Mouse (Mus musculus) liver, embryonic 15.5 days (tissue): ENCODE measurements around the gene Zfp36l2. TPM values are rescaled to one million over a fixed set of nuclear protein-coding genes. Genes with fewer than 3 reads are reported as not detected.

Experiments used
- ATAC-seq: fragments of 200-750 bp; cut with Nextera tagmentation; 2 replicates; pipeline ENCODE4 v1.8.0; 2017; ENCODE audit warnings: moderate number of reproducible peaks, mild to moderate bottlenecking, moderate library complexity; ENCODE audit not compliant: insufficient read depth
- H3K27ac ChIP-seq: fragments of 300-500 bp; sonication (generic); replicated peaks from 2 replicates; pipeline ENCODE4 v1.5.1; 2015; ENCODE audit warnings: mild to moderate bottlenecking, inconsistent platforms
- H3K27me3 ChIP-seq: fragments of 300-500 bp; sonication (generic); 2 replicates; pipeline ENCODE4 v1.6.1; 2015; ENCODE audit warnings: mild to moderate bottlenecking, inconsistent platforms
- H3K36me3 ChIP-seq: fragments of 300-500 bp; sonication (generic); replicated peaks from 2 replicates; pipeline ENCODE4 v1.6.1; 2015; ENCODE audit warnings: moderate library complexity, mild to moderate bottlenecking, inconsistent platforms
- H3K4me1 ChIP-seq: fragments of 300-500 bp; sonication (generic); replicated peaks from 2 replicates; pipeline ENCODE4 v1.6.1; 2015; ENCODE audit warnings: inconsistent platforms
- H3K4me2 ChIP-seq: fragments of 300-500 bp; sonication (generic); 2 replicates; pipeline ENCODE4 v1.6.1; 2015; ENCODE audit warnings: moderate library complexity, mild to moderate bottlenecking, inconsistent platforms
- H3K4me3 ChIP-seq: fragments of 300-500 bp; sonication (generic); replicated peaks from 2 replicates; pipeline ENCODE4 v1.5.1; 2015; ENCODE audit warnings: mild to moderate bottlenecking, inconsistent platforms
- H3K9ac ChIP-seq: fragments of 300-500 bp; sonication (generic); 2 replicates; pipeline ENCODE4 v1.6.1; 2015; ENCODE audit warnings: moderate library complexity, mild to moderate bottlenecking, inconsistent platforms
- H3K9me3 ChIP-seq: fragments of 300-500 bp; sonication (generic); replicated peaks from 2 replicates; pipeline ENCODE4 v1.6.1; 2016; ENCODE audit warnings: inconsistent platforms
- WGBS: fragments of 180-500 bp; shearing (Covaris S2); methylation state at CpG from one replicate; pipeline ENCODE4 v1.1.7; 2015; ENCODE audit warnings: mixed read lengths; ENCODE audit not compliant: insufficient replicate concordance; 5-methylcytosine and 5-hydroxymethylcytosine counted together
- polyA plus RNA-seq: library from polyadenylated mRNA; unstranded; fragments of >200 nt; fragmentation: Nextera tagmentation; extraction: Ambion mirVana; gene quantifications from 2 replicates; pipeline ENCODE4 v1.2.1, GENCODE M21; 2015

The Zfp36l2 gene
- polyA plus RNA-seq, 1 experiment from 2014 or later: 7.4 TPM

DNA sequence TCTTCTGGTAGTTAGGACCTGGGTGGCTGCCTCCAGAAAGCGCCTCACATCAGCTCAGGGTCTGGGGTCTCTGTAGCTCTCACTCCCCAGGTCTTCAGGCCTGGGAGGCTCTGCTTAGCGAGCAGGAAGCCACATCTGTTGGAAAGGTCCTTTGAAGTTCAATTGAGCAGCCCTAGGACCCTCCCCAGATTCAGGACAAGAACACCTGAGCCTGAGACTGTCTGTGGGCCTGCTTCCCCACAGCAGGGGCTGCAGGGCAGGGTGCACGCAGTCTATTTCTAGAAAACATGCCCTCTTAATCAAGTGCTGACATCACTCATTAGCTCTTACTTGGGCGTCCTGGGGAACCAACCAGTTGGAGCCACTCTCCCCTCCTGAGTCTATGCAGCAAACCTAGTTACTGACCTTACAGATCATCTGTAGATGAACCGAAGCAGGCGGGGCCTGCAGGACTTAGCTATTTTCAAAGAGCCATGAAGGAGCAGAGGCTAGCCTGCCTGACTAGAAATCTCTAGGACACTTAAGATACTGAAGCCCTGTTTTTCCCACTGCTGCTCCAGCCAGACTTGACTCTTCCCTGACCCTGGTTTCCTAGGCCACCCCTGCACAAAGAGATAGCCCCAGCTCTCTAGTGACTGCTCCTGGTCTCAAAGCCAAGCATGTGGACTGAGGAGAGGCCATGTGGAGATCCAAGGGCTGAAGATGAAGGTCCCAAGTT, 29.8 kb downstream of the Zfp36l2 start:
- Histone ChIP-seq H3K4me2 (no peak overlapping the region), H3K27me3 (no peaks in the 10 kb centered on the region), H3K9ac (no peak overlapping the region), H3K9me3 (no peaks in the 10 kb centered on the region), H3K4me1 (peaks cover 92% of the 10 kb centered on the region), H3K36me3 (no peaks in the 10 kb centered on the region), H3K27ac (peak overlapping the region; percentile 75), H3K4me3 (no peak overlapping the region)
- ATAC-seq: no peak
- WGBS: 65% methylated on average over 6 of the region's 6 CpGs

DNA sequence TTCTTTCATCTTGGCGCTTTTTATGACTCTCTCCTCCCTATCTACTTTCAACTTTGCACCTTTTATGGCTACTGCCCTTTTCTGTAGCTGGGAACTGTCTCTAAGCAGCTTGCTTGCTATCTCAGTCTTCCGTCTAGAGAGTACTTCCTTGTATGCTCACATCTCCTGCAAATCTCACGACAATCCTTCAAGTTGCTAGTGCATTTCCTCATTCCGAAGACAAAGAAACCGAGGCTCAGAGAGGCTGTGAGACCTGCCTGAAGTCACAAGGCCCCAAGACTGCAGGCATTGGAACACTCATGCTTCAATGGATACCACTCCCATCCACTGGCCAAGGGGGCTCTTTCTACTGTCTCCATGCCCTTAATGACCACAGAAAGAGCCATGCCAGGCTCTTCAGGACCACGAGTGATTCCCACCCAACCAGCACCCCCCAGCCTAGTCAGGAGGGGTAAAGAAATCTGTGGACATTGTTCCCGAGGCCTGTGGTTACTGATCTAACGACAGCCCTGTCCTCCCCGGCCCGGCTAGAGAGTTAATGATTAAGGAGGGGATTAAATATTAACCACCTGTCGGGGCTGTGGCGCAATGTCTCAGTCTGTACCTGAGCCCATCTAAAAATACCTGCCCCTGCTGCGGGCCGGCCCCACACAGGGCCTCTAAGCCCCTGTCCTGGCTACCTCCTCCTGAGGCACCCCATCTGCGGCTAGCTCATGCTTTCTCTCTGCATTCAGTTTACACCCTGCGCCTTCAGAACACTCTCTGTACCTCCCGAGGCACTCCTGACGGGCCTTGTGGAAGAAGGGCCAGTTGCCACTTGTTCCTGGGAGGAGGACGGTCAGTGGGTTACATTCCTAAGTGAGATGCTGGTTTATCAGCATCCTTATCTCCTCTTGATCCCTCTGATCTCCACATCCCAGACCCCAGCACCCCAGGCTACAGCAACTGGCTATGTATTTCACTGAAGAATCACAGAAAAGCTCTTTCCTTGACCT, 30.7 kb downstream of the Zfp36l2 start:
- Histone ChIP-seq H3K27me3 (no peaks in the 10 kb centered on the region), H3K9ac (0 out of 2 replicates have a peak overlapping the region, but pooled peaks have one; percentile 12), H3K36me3 (no peaks in the 10 kb centered on the region), H3K9me3 (no peaks in the 10 kb centered on the region), H3K4me3 (no peak overlapping the region), H3K4me1 (peaks cover 92% of the 10 kb centered on the region), H3K4me2 (no peak overlapping the region), H3K27ac (peak overlapping the region; percentile 75)
- 44% methylated on average over 19 of the region's 19 CpGs for WGBS
- peak; percentile 27 for ATAC-seq

DNA sequence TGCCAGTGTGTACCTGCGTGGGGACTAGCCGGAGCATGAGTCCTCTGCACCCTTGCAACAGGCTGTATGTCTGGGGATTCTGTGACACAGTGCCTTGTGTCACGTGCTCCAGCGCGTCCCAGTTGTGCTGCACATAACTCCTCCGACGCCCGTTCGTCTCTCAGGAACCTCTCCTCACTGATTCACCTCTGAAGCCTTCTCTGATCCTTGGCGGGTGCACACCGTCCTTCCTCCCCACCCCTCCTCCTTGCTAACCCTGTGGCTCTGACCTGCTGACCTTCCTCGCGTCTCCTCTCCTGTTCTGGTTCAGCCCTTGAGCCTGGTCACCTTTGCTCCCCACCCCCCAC, 31.5 kb downstream of the Zfp36l2 start:
- H3K27ac ChIP-seq: peak overlapping the region; percentile 75
- no peak overlapping the region for H3K4me3 ChIP-seq
- peaks cover 92% of the 10 kb centered on the region for H3K4me1 ChIP-seq
- H3K4me2 ChIP-seq: no peak overlapping the region; the same call in 1 of the 2 replicates
- 55% methylated on average over 13 of the region's 13 CpGs for WGBS
- H3K36me3 ChIP-seq: no peaks in the 10 kb centered on the region
- H3K27me3 ChIP-seq: no peaks in the 10 kb centered on the region
- no peak for ATAC-seq
- no peaks in the 10 kb centered on the region for H3K9me3 ChIP-seq
- H3K9ac ChIP-seq: no peak overlapping the region

DNA sequence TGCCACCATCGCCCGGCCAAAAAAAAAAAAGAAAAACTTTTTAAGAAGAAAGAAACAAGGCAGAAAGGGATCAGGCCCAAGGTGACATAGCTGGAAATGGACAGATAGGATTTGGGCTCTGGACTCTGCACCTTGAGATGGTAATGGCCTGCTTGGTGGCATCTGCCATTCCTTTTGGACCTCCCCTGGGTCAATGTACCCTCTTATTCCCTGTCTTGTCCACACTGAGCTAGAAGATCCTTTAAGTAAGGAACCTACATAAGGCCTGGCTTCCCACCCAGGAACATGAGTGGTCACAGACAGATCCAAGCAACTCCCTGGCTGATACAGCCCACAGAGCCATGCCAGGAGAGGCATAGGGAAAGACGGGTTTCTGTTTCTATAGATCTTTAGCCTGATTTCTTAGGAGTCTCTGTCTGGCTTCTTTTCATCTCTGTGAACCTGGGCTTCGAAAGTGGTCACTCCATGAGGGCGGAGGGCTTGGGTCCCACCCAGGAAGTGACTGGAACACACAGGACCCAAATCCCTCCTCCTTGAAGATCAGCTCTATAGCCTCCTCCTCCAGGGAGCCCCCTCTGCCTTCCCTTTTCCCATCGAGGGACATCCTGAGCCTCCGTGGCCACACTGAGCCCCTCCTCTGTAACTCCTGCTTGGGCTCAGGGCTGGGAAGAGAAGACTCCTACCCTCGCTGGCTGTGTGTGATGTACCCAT, 32.1 kb downstream of the Zfp36l2 start:
- no peak overlapping the region for H3K4me3 ChIP-seq
- H3K27me3 ChIP-seq: no peaks in the 10 kb centered on the region
- 63% methylated on average over 8 of the region's 8 CpGs for WGBS
- no peaks in the 10 kb centered on the region for H3K36me3 ChIP-seq
- H3K9me3 ChIP-seq: no peaks in the 10 kb centered on the region
- H3K9ac ChIP-seq: no peak overlapping the region
- peak overlapping the region; percentile 75 for H3K27ac ChIP-seq
- peaks cover 91% of the 10 kb centered on the region for H3K4me1 ChIP-seq
- H3K4me2 ChIP-seq: no peak overlapping the region
- no peak for ATAC-seq

DNA sequence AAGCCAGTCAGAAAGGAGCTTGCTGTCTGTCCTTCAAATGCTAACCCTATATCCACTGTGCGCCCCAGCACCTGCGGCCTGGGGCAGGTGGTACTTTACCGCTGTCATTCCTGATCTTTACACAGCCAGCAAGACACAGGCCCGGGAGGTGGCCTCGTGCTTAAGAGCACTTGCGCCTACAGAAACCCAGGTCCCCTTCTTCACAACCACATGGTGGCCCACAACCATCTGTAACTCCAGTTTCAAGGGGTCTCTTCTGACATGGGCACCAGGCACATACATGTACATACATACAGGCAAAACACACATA, 32.8 kb downstream of the Zfp36l2 start:
- no peaks in the 10 kb centered on the region for H3K27me3 ChIP-seq
- H3K4me2 ChIP-seq: 0 out of 2 replicates have a peak overlapping the region, but pooled peaks have one; percentile 39
- peaks cover 94% of the 10 kb centered on the region for H3K4me1 ChIP-seq
- ATAC-seq: no peak
- H3K9ac ChIP-seq: peak overlapping the region; percentile 11; the same call in 1 of the 2 replicates
- no peaks in the 10 kb centered on the region for H3K36me3 ChIP-seq
- H3K9me3 ChIP-seq: no peaks in the 10 kb centered on the region
- 72% methylated on average over 6 of the region's 6 CpGs for WGBS
- no peak overlapping the region for H3K4me3 ChIP-seq
- peak overlapping the region; percentile 92 for H3K27ac ChIP-seq

DNA sequence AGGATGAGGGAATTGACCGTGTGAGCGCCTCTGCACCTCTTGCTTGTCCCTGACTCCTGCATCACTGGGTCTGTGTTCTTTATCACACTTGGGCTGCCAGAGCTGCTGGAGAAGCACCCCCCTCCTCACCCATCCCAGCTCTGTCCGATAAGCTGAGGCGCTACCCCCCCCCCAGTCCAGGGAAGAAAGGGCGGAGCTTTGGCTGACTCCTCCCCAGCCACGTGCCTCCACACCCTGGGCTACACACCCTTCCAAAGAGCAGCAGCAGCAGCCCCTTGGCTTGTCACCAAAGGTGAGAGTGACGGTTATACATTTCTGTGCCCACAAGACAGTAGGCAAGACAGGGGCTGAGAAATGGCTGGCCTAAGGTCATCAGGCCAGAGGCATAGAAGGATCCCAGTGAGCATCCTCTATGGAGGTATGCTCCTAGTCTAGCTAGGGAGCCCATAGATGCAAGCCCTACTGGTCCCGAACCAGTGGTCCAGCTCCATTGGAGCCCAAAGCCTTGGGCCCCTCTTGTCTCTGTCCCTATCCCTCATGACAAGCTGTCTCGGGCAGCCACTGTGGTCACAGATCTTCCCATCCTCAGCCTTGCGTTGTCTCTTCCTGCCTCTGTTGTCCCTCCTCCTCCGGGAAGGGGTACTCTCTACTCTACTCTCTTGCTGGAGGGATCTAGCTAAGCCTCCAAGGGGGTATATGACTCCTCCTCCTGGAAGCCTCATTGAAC, 33.3 kb downstream of the Zfp36l2 start:
- Histone ChIP-seq H3K4me3 (0 out of 2 replicates have a peak overlapping the region, but pooled peaks have one; percentile 1), H3K4me1 (peaks cover 98% of the 10 kb centered on the region), H3K27me3 (no peaks in the 10 kb centered on the region), H3K9me3 (no peaks in the 10 kb centered on the region), H3K36me3 (no peaks in the 10 kb centered on the region), H3K27ac (peak overlapping the region; percentile 92), H3K4me2 (peak overlapping the region; percentile 39), H3K9ac (peak overlapping the region; percentile 41; the same call in 1 of the 2 replicates)
- WGBS: 32% methylated on average over 11 of the region's 11 CpGs
- ATAC-seq: peak; percentile 60

DNA sequence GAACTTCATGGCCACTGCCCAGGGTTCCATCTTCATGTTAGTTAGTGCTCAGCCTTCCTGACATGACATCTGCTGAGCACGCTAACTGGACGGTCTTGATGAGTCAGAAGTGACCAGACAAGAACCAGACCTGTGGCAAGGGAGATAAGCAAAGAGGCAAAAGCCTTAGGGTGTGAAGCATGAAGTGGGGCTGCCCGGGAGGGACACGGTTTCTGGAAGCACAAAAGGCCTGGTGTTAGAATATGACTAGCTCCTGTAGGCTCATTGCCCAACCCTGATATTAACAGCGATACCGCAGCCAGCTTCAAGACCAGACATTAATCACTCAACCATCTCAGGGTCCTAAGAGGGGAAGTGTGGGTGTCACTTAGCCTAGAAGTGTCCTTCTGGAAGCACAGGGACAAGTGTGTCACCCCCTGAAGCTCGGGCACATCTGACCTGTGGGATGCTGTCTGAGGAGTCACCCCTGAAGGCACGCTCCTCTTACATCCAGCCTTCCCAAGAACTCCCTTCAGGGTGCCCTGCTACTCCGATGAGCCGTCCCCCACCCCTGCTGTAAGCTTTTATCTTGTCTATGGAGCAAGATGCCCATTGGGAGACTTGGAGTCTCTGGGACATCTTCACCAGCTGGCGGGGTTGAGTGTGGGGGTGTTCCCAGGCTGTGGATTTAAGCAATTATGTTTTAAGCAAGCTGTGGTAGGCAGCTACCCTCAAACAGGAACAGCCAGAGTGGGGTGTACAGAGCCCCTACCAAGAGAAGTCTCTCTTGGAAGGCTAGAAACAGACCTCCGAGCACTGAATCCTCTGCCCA, 34.6 kb downstream of the Zfp36l2 start:
- peak overlapping the region; percentile 41 for H3K9ac ChIP-seq
- H3K27ac ChIP-seq: peak overlapping the region; percentile 92
- H3K27me3 ChIP-seq: no peaks in the 10 kb centered on the region
- peaks cover 98% of the 10 kb centered on the region for H3K4me1 ChIP-seq
- H3K9me3 ChIP-seq: no peaks in the 10 kb centered on the region
- H3K4me2 ChIP-seq: peak overlapping the region; percentile 51
- H3K4me3 ChIP-seq: no peak overlapping the region
- 39% methylated on average over 12 of the region's 12 CpGs for WGBS
- peak; percentile 76 for ATAC-seq
- H3K36me3 ChIP-seq: no peaks in the 10 kb centered on the region

DNA sequence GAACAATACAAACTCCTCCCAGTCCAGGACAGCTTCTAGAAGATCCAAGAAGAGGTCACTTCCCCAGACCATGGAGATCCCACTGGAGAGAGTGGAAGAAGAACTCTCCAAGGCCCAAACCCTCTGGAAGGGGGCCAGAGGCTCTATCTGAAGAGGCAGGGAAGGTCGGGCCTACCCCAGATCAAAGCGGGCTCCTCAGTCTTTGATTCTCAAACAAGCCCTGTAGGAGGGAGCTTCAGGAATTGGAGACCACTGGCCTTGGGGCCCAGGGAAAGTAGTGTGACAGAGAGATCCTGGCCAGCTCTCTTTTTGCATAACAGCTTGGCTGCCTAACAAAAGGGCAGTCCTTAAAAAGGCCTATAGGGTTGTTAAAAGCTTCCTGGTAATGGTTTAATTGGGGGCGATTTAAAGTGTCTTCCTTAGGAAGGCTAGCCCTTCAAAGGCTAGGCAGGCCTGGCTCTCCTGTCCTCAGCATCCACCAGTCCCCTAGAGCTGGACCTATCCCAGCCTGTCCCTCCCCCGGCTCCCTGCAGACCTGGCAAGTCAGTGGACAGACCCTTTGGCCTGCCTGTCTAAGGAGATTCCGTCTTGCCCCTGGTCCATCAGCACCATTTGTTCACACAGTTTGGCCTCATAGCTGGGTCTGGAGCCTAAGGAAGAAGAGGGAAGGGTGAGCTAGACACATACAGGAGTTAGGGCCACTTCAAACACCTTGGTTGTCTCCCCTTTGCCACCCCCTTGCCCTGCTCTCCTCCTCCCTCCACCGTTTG, 35.4 kb downstream of the Zfp36l2 start:
- peaks cover 98% of the 10 kb centered on the region for H3K4me1 ChIP-seq
- H3K27ac ChIP-seq: peak overlapping the region; percentile 92
- WGBS: 59% methylated on average over 6 of the region's 6 CpGs
- no peaks in the 10 kb centered on the region for H3K36me3 ChIP-seq
- ATAC-seq: no peak
- no peaks in the 10 kb centered on the region for H3K27me3 ChIP-seq
- peak overlapping the region; percentile 51 for H3K4me2 ChIP-seq
- peak overlapping the region; percentile 33 for H3K9ac ChIP-seq
- no peak overlapping the region for H3K4me3 ChIP-seq
- H3K9me3 ChIP-seq: no peaks in the 10 kb centered on the region

DNA sequence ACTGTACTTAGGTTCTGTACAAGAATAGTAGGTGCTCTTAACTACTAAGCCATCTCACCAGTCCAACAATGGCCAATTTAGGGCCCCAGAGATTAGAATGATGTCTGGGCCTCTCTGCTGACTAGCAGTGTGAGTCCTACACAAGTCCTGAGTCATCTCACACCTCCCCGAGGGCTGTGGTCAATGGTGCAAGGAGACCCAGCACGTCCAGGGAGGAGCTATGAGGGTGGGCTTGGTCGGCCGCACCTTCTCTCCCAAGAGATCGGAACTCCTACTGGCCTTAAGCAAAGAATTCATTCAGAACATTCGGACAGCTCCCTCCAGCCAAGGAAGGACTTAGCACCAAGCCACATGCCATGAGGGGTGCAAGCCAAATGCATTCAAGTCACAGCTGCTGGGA, 36.4 kb downstream of the Zfp36l2 start:
- Histone ChIP-seq H3K9ac (no peak overlapping the region), H3K4me2 (no peak overlapping the region), H3K4me3 (no peak overlapping the region), H3K9me3 (no peaks in the 10 kb centered on the region), H3K36me3 (no peaks in the 10 kb centered on the region), H3K4me1 (peaks cover 99% of the 10 kb centered on the region), H3K27ac (peak overlapping the region; percentile 92), H3K27me3 (no peaks in the 10 kb centered on the region)
- WGBS: 54% methylated on average over 6 of the region's 6 CpGs
- no peak for ATAC-seq
